Mouse (Mus musculus) fibroblast of lung, adult 2 months (primary cell): ENCODE data around the gene Vps29.

ENCODE experiments used
- DNase-seq: peaks from one replicate; pipeline ENCODE4 v3.0.0-alpha.2; 2011; ENCODE audit warnings: low read depth

Gene Vps29

DNA sequence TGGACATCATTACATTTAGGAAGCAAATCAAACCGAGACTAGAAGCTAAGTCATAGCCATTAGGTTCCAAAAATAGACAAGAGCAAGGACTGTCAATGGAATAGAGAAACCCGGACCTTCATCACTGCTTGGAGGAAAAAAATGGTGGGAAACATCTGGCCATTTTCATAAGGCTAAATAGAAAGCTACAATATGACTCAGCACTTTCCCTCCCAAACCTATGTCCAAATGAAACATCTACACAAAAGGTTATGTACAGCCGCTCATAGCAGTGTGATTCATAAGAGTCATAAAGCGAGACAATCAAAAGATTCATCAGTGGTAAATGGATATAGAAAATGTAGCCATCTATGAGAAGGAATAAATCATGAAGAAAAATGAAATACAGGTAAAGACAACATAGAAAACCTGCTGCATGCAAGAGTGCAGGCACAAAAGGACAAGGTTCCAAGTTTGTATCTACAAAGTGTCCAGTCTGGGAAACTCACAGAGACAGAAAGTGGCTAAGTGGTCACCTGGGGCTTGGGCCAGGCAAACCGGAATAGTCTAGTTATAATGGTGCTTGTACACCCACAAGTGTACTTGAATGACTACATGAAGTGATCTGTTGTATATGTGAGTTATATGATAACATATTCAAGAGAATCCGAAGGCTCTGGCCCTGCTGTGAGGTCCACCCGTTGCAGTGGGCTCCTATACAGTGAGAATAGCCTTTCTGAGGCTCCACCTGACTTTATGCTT lies 17.4 kb upstream of the Vps29 start:
- DNase-seq, result no peak

DNA sequence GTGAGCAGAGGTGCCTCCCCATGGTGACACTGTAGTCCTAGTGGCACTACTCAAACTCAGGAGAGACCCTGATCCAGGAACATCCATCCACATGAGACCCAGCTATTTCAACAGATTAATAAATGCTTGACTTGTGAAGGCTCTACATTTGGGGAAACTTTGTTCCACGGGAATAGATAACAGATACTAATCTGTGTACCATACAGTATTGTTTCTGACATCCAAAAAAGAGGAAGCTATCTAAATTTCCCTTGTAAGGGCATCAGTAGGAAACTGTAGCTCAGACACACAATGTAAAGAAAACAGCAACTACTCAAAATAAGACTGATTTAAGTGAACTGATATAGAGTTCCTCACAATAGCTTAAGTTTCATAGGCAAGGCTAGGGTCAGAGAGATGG lies 11.3 kb upstream of the Vps29 start:
- DNase-seq, result no peak

DNA sequence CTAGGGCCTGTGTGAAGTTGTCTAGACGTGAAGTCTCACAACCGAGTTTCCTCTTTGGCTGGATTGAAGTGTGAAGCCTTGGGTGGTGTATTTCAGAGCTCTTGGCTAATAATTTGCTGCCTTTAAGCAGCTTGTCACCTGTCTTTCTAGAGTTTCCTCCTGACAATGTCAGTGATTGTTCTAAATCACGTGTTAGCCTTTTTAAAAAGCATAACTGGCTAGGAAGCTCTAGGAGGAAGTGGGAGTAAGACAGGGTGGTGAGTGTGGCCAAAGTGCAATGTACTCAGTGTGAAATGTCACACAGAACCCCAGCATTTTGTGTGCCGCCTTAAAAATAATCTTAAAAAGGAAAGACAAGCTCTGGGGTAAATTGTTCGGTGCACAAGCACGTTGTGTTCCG lies 10.4 kb upstream of the Vps29 start:
- no peak for DNase-seq

DNA sequence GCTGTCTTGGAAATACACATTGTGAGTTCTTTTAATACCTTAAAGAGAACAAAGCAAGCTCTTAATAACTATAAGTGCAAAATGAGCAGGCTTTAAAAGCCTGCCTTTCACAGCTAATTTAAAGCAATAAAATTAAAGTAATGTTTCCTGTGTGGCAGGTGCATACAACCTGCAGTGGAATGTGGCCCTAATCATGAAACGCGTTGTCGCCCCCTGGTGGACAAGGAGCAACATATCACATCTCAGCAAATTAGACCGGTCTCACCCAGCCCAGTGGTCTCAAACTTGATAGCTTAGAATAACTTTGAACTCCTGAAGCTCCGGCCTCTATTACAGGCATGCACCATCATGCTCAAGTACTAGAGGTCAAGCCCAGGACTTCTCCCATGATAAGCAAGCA lies 9.9 kb upstream of the Vps29 start:
- DNase-seq, result no peak

DNA sequence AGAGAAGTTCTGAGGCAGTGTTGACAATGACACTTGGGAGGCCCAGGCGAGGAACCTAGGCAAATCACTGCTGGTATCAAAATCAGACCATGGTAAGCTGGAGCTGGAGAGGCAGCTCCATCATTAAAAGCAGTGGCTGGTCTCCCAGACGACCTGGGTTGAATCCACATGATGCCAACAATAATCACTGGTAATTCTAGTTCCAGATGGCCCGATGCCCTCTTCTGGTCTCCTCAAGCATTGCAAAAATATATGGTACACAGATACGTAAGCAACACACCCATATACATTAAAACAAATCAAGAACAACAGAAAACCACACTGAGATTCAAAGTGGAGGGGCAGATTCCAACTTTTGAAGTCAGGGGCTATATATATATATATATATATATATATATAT lies 8.4 kb upstream of the Vps29 start:
- no peak for DNase-seq

DNA sequence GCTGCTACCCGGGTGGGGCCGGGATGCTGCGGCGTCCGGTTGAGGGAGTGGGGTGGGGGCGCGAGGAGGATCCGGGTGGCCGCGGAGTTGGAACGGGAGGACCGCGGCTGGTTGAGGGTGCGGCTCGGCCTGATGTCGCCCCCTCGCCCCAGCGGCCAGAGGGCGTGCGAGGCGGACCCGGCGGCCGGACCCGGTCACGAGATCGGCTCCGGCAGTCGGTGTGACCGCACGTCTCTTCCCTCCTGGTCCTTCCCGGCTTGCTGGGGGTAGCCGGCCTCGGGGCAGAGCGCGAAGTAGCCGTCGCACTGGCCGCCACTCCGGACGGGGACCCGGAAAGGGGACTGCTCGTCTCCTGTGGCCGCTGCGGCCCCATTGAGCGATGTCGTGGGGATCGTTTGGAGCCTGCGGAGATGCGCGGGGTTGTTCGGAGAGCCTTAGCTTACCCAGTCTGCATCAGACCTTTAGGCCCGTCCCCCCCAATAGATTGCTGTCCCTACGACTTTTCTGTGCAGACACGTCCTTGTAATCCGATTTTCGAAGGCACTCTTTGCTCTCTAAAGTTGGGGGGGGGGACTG lies 411 bp downstream of the Vps29 start:
- no peak for DNase-seq

DNA sequence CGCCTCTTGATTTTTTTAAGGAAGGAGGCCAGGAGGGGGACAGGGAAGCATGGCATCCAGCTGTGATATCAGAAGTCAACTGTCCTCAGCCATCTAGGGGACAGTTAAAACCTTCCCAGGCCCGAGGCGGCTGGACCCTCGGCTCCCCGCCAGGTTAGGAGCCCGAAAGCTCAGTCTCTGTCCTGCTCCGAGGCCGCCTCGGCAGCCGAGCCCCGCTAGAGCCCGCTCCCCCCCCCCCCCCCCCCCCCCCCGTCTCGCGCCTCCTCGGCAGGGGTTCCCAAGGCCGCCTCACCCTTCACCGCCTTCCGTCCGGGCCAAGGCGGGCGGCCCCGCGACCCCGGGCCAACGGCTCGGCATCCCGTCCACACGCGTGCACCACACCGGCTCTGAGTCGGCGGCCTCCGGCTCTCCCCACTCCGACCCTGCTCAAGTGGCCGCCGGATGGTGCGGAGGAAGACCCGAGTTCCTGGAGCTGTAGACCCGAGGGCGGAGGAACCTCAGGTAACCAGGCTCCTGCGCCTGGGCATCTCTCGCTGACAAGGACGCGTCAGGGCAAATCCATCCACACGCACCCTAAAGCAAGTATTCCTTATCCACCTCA lies 17.5 kb downstream of the Vps29 start, which contains the start of gene Gpn3:
Gpn3 (plus strand) TSS at position 286 of the 601 bp plus-strand sequence.
- DNase-seq, result no peak

DNA sequence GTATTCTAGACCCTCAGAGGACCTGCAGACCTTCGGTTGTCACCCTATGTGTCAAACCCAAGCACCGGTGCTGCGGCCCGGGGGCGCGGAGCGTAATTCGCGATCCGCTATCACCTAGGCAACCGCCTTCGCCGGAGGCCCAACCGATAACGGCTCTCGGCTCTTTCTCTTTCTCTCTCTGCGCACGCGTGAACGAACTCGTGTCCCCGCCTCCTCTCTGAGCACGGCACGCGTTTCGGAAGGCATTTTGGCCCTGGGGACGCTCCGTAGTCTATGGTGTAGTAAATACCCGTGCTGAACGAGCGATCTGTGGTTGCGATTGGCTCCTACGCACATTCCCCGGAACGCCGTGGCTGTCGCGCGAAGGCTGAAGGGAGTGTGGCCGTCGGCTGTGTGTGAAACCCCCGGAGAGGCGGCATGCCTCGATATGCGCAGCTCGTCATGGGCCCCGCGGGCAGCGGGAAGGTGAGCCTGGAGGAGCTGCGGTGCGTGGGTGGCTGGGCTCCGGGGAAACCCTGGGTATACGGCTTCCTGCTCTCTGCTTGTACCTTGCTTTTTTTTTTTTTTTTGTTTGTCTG lies 18.1 kb downstream of the Vps29 start, which contains the start of gene Fam216a:
Fam216a (minus strand) TSS at position 173 of the 578 bp plus-strand sequence.
- DNase-seq, result peak; percentile 98

DNA sequence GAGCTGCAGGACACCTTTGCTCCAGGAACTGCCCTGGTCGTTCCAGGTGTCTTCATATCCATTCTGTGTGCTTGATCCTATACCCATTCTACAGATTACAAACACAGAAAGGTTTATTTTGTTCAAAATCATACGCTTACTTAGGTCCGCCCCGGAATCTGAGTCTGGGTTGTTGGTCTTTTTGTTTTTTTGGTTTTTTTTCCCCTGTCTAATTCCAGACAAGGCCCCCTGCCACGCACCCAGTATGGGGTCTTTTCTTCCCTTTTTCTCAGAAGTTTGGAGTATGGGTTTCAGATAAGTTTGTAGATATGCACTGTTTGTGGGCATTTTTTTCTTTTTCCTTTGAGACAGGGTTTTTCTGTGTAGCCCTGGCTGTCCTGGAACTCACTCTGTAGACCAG lies 18.7 kb downstream of the Vps29 start:
- no peak for DNase-seq

DNA sequence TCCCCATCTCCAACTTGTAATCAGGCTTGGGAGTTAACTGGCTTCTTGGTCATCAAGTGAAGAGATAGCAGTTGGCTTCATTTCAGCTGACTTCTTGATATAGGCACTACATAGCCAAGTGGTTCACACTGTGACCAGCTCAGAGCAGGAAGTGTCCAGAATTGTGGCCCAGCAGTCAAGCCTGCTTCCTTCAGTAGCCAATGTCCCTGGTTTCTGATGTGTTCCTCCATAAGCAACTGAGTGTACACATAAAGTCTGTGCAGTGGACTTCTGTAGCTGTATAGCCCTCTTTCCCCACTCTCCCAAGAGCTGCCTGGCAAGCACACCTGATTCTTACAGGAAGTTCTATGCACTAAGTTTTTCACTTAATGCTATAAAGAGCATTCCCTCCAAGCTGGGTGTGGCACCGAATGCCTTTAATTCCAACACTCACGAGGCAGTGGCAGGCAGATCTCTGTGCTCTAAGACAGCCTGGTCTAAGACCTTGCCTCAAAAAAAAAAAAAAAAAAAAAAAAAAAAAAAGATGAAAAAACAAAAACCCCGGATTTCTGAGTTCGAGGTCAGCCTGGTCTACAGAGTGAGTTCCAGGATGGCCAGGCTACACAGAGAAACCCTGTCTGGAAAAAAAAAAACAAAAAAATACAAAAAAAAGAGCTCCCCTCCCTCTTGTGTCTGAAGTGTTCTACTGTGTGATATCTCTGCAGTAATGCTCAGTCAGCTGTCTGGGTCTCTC lies 23.1 kb downstream of the Vps29 start:
- DNase-seq, result no peak

DNA sequence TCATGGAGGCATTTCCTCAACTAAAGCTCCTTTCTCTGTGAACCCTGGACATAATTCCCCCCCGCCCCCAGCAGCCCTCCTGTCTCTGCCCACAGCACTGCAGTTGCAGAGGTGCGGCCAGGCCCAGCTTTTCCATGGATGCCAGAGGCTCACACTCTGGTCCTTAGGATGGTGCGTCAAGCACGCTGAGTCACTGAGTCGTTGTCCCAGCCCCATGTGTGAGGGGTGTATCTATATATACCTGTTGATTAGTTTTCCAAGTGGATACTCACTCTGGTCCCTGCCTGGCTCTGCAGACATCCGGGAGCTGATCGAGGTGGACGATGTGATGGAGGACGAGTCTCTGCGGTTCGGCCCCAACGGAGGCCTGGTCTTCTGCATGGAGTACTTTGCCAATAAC lies 24.0 kb downstream of the Vps29 start:
- no peak for DNase-seq

DNA sequence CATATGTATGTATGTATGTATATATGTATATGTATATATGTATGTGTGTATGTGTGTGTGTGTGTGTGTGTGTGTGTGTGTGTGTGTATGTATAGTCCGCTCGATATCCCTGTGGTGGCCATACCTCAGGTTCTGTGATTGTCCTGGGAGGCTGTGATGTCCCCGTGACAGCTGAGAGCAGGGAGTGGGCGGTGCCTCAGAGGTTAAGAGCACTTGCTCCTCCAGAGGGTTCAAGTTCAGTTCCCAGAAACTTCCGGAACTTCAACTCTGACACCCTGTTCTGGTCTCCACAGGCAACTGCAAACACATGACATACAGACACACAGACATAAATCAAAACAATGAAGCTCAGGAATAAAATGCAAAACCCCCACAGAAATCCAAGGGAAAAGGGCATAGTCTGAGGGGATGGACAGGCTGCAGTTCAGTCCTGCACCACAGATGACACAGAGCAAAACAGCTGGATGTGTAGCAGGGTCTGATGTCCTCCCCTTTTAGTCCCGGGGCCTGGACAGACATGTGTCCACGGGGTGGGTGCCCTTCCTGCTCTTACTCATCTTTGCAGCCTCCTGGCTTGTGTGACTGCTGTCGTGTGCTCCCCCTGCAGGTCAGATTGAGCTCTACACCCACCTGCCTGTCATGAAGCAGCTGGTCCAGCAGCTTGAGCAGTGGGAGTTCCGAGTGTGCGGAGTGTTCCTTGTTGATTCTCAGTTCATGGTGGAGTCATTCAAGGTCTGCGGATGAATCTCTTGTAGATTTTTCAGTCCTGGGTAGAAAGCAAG lies 25.4 kb downstream of the Vps29 start:
- peak; percentile 46 for DNase-seq

DNA sequence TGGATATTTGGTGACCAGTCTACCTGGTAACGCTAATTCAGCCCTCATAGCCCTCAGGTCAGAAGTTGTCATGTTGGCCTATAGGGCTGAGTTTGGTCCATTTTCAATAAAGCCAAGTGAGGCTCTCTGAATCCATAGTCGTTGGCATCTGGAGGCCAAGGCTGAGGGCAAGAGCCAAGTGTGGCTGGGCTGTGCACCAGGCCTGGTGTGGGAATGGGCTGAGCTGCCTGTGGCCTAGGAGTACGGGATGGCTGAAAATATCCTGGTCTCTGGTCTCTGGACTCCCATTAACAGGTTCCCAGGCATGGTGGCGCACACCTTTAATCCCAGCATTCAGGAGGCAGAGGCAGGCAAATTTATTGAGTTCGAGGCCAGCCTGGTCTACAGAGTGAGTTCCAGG lies 35.8 kb downstream of the Vps29 start:
- no peak for DNase-seq

DNA sequence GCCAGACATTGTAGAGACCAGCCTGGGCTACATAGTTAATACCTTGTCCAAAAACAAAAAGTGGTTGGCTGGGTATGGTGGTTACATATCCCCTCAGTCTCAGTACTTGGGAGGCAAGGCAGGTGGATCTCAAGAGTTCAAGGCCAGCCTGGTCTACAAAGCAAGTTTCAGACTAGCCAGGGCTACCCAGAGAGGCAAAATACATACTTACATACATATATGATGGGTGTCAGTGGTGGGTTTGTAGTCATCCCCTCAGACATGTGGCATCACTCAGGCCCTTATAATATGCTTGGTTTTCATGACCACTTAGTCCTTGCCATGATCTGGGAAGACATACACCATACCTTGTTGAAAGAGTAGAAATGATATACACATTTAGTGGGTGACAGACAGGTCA lies 36.5 kb downstream of the Vps29 start:
- DNase-seq, result no peak

DNA sequence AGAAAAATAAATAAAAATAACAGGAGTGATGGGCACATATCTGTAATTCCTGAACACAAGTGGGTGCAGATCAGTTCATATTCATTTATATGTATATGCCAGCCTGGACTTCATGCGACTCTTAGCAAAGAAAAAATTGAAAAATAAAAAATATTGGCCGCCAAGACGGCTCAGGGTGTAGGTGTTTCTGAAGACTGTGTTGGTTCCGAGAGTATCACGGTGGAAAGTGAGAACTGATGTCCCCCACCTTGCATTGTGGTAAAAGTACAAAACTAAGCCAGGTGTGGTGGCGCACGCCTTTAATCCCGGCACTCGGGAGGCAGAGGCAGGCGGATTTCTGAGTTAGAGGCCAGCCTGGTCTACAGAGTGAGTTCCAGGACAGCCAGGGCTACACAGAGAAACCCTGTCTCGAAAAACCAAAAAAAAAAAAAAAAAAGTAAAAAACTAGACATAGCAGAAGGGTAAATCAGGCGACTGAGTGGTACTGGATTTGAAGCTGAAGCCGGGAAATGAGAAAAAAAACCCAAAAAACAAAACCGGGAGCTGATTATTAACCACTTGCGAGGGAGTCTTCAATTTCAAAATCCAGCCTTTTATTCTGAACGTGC lies 37.1 kb downstream of the Vps29 start:
- no peak for DNase-seq

DNA sequence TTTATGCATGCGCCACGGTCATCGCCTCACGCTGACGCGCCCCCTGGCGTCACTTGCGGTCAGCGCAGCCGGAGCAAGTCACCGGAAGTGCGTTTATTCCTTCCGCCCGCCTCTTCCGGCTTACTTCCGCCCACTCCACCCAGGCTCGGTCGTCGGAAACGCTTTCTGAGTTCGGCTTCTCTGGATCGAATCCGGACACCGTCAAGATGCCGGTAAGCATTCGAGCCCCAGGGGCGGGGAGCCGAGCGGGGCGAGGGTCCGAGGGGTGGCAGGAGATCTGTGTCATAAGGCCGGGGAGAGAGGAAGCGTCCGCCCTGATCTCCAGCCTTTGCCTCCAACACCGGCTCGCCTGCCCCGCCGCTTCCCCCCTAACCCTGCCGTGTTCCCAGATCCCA lies 37.6 kb downstream of the Vps29 start, which contains the start of gene Arpc3:
Arpc3 (plus strand) TSS at position 93 of the 395 bp plus-strand sequence.
- DNase-seq, result peak; percentile 77

DNA sequence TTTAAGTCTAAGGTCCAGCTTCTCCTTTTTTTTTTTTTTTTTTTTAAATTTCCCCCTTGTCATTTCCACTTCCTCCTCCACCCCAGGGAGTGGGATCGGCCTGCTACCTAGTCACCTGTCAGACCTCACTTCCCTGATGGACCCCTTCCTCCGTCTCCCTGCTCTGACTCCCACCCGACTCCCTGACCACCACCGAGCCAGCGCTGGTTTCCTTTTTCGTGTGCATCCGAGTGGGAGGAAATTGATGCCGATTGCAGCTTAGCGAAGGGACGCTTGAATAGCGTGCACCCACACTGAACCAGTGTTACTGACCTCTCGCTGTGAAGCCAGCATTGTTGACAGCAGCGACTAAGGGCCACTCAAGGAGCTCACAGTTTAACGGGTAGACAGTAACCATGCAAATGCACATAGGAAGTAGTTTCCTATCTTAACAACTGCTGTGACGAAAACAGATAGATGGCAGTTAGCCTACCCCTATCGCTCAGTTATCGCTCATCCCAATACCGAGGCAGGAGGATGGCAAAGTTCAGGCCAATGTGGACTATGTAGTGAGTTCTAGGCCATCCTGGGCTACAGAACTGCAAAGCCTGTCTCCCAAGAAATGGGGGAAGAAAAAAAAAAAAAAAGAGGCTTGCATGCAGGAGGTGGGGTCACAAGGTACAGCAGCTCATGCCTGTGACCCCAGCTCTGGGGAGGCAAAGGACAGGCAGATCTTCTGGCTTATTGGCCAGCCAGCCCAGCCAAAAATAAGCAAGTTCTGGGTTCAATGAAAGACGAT lies 38.2 kb downstream of the Vps29 start:
- no peak for DNase-seq

DNA sequence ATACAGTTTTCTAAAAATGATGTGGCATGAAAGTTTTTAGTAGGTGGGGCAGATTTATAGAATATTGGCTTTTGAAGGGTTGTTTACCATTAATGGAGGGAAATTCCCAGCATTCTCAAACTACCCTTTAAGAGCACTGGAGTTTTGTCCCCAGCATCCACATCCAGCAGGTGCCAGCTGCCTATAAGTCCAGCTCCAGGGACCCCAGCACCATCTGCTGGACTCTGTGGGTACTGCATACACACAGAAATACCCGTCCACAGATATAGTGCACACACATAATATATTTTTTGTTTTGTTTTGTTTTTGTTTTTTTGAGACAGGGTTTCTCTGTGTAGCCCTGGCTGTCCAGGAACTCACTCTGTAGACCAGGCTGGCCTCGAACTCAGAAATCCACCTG lies 39.7 kb downstream of the Vps29 start:
- DNase-seq, result peak; percentile 34

DNA sequence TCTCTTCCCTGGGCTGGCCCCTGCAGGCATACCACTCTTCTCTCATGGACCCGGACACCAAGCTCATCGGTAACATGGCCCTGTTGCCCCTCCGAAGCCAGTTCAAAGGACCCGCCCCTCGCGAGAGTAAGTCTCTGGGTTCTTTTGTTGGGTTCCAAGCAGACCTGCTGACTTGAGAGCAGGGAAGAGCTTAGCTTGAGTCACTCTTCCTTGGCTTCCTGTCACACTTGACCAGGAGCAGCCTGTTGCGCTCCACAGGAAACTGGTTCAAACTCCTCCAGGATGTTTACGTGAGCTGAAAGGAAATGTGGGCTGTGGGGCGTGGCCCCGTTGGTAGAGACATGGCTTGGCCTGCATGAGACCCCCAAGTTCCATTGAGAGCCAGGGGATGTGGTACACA lies 42.6 kb downstream of the Vps29 start:
- DNase-seq, result no peak

DNA sequence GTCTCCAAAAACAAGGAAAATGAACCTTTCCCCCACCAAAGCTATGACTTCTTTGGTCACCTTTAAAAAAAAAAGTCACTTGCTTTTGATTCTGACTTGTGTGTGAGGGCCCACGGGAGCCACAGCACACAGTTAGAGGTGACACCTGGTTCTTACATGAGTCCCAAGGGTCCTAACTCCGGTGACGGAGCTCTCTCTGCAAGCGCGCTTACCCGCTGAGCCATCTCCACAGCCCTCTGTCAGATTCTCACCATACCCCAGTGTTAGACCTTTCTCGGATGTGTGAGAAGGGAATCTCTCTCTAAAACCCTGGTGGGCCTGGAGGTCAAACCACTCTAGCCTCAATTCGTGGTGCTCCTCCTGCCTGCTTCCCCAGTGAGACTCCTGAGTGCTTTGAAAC lies 43.3 kb downstream of the Vps29 start:
- no peak for DNase-seq
